Mouse (Mus musculus) neutrophil, adult 59 days (primary cell): ENCODE results near the gene Dync1li1. TPM values are rescaled to one million over a fixed set of nuclear protein-coding genes. Genes with fewer than 3 reads are reported as not detected.

Experiments
- total RNA-seq, 2 experiments: library from RNA; stranded (reverse); gene quantifications; 1 replicate in 1 of 2; 2 replicates in 1 of 2; pipeline ENCODE4 v1.2.4; 2023

Gene Dync1li1
- 10 to 100 TPM; 48.6 to 50.9 TPM for total RNA-seq

GRCm38 (mm10) chr9:114688252-114688952 is at the start of gene Dync1li1:
Gene Dync1li1, plus strand, starts transcription at chr9:114688790.

GRCm38 (mm10) chr9:114639839-114640646 is 48.5 kb upstream of the Dync1li1 start, which contains the start of gene Cnot10:
Gene Cnot10, minus strand, starts transcription at chr9:114640184.

GRCm38 (mm10) chr9:114731011-114731755 is 42.6 kb downstream of the Dync1li1 start, which contains the start of gene Cmtm6:
Gene Cmtm6, plus strand, starts transcription at chr9:114731116.

Other genes starting within 250 kb of the Dync1li1 start
- gene Ccr4, start 183.9 kb upstream of the Dync1li1 start, total RNA-seq = not detected
- gene C130032M10Rik, start 173.1 kb upstream of the Dync1li1 start, total RNA-seq = not detected
- gene Trim71, start 124.4 kb upstream of the Dync1li1 start, total RNA-seq = not detected
- 10 to 100 TPM; 40.7 to 43.3 TPM for gene Cnot10, start 48.6 kb upstream of the Dync1li1 start, total RNA-seq
- gene Cmtm6, start 42.3 kb downstream of the Dync1li1 start, total RNA-seq = 100 to 1,000 TPM; 187 to 189 TPM
- gene Cmtm7, start 93.1 kb downstream of the Dync1li1 start, total RNA-seq = 100 to 1,000 TPM; 213 to 231 TPM
- 1 to 10 TPM in 1 of 2 experiments, under 1 TPM in 1; 0.62 to 1.5 TPM for gene Cmtm8, start 155.4 kb downstream of the Dync1li1 start, total RNA-seq
- 10 to 100 TPM; 27.1 to 31.2 TPM for gene Gpd1l, start 245.2 kb downstream of the Dync1li1 start, total RNA-seq